Mouse (Mus musculus): ENCODE measurements at regions not wholly inside any gene's neighbourhood (a gene's known extent, or its start where the extent isn't known, plus 50 kb on each side); places are given as distances from the start of the nearest gene placed in this dataset.
"Not testable (repeated sequence)": the region's sequence is repeated elsewhere in the genome, so short reads cannot be mapped to it uniquely, and the experiment has no call there.

DNA sequence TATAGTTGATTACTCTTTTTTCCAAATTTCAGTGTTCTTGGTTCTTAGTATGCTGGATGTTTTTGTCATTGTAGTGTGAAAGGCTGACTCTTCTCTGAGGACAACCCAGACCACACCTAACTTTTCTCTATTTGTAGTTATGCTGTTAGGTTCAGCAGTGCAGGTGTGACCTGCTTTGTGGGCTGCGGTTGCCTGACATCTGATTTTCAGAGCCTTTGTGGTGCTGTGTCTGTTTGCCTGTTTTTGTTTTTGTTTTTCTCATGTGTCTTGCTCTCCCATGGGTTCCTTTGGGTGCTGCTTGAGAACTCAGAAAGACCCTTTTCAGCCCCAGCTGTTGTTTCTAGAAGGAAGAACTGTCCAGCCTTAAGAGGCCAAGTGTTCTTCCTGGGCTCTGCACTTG, 52.0 kb upstream of the Trpm1 start:
- Histone ChIP-seq H3K36me3 (ENCODE audit: control insufficient read depth, insufficient read depth, low read length) (no peaks in the 10 kb centered on the region), H3K4me1 (ENCODE audit: control insufficient read depth, insufficient read depth, low read length) (no peaks in the 10 kb centered on the region)
- WGBS: 97% methylated on average over 1 of the region's 1 CpGs

DNA sequence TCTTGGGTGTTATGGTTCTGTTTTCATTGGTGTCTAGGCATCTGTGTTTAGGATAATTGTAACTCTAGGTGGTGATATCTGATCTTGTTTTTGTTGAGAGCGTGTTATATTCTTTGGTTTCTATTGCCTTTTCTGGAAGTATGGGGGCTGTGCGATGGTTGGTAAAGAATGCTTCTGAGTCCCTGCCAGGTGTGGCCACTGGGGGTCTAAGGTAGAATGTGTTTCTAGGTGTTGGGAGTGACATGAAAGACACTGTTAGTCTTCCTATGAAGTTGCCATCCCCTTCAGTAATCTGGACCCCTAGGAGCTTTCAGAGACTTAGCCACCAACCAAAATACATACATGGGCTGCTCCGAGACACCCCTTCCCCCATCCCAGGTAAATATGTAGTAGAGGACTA, 54.0 kb upstream of the Trpm1 start:
- Histone ChIP-seq H3K27ac (replicated peaks; ENCODE audit: low read depth, low read length) (no peak overlapping the region), H3K4me2 (ENCODE audit: low read depth, low read length) (no peak overlapping the region), H3K36me3 (ENCODE audit: control insufficient read depth, insufficient read depth, low read length) (no peaks in the 10 kb centered on the region), H3K4me1 (ENCODE audit: control insufficient read depth, insufficient read depth, low read length) (no peaks in the 10 kb centered on the region), H3K27me3 (replicated peaks; ENCODE audit: control insufficient read depth, insufficient read depth, low read length) (no peaks in the 10 kb centered on the region), H3K4me3 (ENCODE audit: low read depth, low read length) (no peak overlapping the region), H3K9me3 (ENCODE audit: control insufficient read depth, low read length) (0 out of 2 replicates have a peak, but pooled peaks cover under 1% of the 10 kb centered on the region), H3K9ac (ENCODE audit: low read depth, low read length) (no peak overlapping the region)
- 88% methylated on average over 3 of the region's 3 CpGs for WGBS
- no peak for ATAC-seq (ENCODE audit: low read depth)
- DNase-seq (ENCODE audit: low spot score): no peak

More for the DNA sequence above, 52.0 kb upstream of the Trpm1 start:
- Histone ChIP-seq H3K27ac (replicated peaks; ENCODE audit: low read depth, low read length) (no peak overlapping the region), H3K4me2 (ENCODE audit: low read depth, low read length) (no peak overlapping the region), H3K9me3 (ENCODE audit: control insufficient read depth, low read length) (0 out of 2 replicates have a peak, but pooled peaks cover 5% of the 10 kb centered on the region), H3K4me3 (ENCODE audit: low read depth, low read length) (no peak overlapping the region), H3K9ac (ENCODE audit: low read depth, low read length) (no peak overlapping the region), H3K27me3 (replicated peaks; ENCODE audit: control insufficient read depth, insufficient read depth, low read length) (no peaks in the 10 kb centered on the region)
- ATAC-seq (ENCODE audit: low read depth): no peak
- no peak for DNase-seq (ENCODE audit: low spot score)

DNA sequence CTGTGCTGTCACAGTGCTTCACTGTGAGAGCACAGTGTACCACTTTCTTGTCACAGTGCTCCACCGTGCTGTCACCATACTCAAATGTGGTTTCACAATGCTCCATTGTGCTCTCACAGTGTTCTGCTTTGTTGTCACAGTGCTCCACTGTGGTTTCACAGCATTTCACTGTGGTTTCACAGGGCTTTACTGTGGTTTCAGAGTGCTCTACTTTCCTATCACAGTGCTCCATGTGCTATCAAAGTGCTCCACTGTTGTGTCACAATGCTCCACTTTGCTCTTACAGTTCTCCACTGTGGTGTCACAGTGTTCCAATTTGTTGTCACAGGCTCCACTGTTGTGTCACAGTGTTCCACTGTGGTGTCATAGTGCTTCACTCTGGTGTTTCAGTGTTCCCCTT, 63.6 kb upstream of the Trpm1 start:
- H3K36me3 ChIP-seq (ENCODE audit: control insufficient read depth, insufficient read depth, low read length): no peaks in the 10 kb centered on the region
- no peaks in the 10 kb centered on the region for H3K27me3 ChIP-seq (replicated peaks; ENCODE audit: control insufficient read depth, insufficient read depth, low read length)
- ATAC-seq (ENCODE audit: low read depth) (no peak), DNase-seq (ENCODE audit: low spot score) (no peak)
- no peak overlapping the region for H3K9ac ChIP-seq (ENCODE audit: low read depth, low read length)
- WGBS: 95% methylated on average over 1 of the region's 1 CpGs
- no peak overlapping the region for H3K27ac ChIP-seq (replicated peaks; ENCODE audit: low read depth, low read length)
- H3K4me2 ChIP-seq (ENCODE audit: low read depth, low read length): no peak overlapping the region
- no peaks in the 10 kb centered on the region for H3K4me1 ChIP-seq (ENCODE audit: control insufficient read depth, insufficient read depth, low read length)
- H3K9me3 ChIP-seq (ENCODE audit: control insufficient read depth, low read length): no peaks in the 10 kb centered on the region
- H3K4me3 ChIP-seq (ENCODE audit: low read depth, low read length): no peak overlapping the region

DNA sequence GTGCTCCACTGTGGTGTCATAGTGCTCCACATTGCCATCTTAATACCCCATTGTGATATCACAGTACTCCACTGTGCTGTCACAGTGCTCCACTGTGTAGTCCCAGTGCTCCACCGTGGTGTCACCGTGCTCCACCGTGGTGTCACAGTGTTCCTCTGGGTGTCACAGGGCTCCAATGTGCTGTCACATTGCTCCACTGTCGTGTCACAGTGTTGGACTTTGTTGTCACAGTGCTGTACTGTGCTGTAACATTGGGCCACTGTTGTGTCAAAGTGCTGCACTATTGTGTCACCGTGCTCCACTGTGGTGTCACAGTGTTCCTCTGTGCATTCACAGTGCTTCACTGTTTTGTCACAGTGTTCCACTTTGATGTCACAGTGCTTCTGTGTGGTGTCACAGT, 64.6 kb upstream of the Trpm1 start:
- no peak for DNase-seq (ENCODE audit: low spot score)
- WGBS: 89% methylated on average over 5 of the region's 5 CpGs
- no peaks in the 10 kb centered on the region for H3K27me3 ChIP-seq (replicated peaks; ENCODE audit: control insufficient read depth, insufficient read depth, low read length)
- no peaks in the 10 kb centered on the region for H3K4me1 ChIP-seq (ENCODE audit: control insufficient read depth, insufficient read depth, low read length)
- ATAC-seq (ENCODE audit: low read depth): no peak
- H3K9ac ChIP-seq (ENCODE audit: low read depth, low read length): no peak overlapping the region
- no peak overlapping the region for H3K4me2 ChIP-seq (ENCODE audit: low read depth, low read length)
- no peak overlapping the region for H3K4me3 ChIP-seq (ENCODE audit: low read depth, low read length)
- H3K27ac ChIP-seq (replicated peaks; ENCODE audit: low read depth, low read length): no peak overlapping the region
- H3K9me3 ChIP-seq (ENCODE audit: control insufficient read depth, low read length): no peaks in the 10 kb centered on the region
- no peaks in the 10 kb centered on the region for H3K36me3 ChIP-seq (ENCODE audit: control insufficient read depth, insufficient read depth, low read length)

DNA sequence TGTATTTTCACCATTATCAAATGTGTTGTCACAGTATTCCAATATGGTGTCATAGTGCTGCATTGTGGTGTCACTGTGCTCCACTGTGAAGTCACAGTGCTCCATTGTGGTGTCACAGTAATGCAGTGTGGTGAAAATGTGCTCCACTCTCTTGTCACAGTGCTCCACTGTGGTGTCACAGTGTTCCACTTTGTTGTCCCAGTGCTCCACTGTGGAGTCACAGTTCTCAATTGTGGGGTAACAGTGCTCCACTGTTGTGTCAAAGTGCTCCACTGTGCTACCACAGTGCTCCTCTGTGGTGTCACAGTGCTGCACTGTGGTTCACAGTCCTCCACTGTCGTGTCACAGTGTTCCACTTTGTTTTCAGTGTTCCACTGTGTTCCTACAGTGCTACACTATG, 69.7 kb upstream of the Trpm1 start:
- not testable (repeated sequence) for DNase-seq (ENCODE audit: low spot score); H3K9me3 ChIP-seq (ENCODE audit: control insufficient read depth, low read length); H3K9ac ChIP-seq (ENCODE audit: low read depth, low read length); H3K4me1 ChIP-seq (ENCODE audit: control insufficient read depth, insufficient read depth, low read length); H3K36me3 ChIP-seq (ENCODE audit: control insufficient read depth, insufficient read depth, low read length); H3K27me3 ChIP-seq (replicated peaks; ENCODE audit: control insufficient read depth, insufficient read depth, low read length); ATAC-seq (ENCODE audit: low read depth); H3K4me3 ChIP-seq (ENCODE audit: low read depth, low read length); H3K27ac ChIP-seq (replicated peaks; ENCODE audit: low read depth, low read length); H3K4me2 ChIP-seq (ENCODE audit: low read depth, low read length)
- 50% methylated on average over 1 of the region's 1 CpGs for WGBS

DNA sequence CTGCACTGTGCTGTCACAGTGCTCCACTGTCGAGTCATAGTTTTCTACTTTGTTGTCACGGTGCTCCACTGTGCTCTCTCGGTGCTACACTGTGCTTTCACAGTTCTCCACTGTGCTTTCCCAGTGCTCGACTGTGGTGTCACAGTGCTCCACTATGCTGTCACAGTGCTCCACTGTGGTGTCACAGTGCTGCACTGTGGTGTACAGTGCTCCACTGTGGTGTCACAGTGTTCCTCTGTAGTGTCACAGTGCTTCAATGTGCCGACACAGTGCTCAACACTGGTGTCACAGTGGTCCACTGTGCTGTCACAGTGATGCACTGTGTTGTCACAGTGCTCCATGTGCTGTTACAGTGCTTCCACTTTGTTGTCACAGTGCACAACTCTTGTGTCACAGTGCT, 71.0 kb upstream of the Trpm1 start:
- no peak overlapping the region for H3K4me3 ChIP-seq (ENCODE audit: low read depth, low read length)
- 84% methylated on average over 5 of the region's 5 CpGs for WGBS
- H3K4me1 ChIP-seq (ENCODE audit: control insufficient read depth, insufficient read depth, low read length): no peaks in the 10 kb centered on the region
- H3K4me2 ChIP-seq (ENCODE audit: low read depth, low read length): no peak overlapping the region
- H3K9ac ChIP-seq (ENCODE audit: low read depth, low read length): no peak overlapping the region
- ATAC-seq (ENCODE audit: low read depth) (no peak), DNase-seq (ENCODE audit: low spot score) (no peak)
- no peaks in the 10 kb centered on the region for H3K27me3 ChIP-seq (replicated peaks; ENCODE audit: control insufficient read depth, insufficient read depth, low read length)
- H3K27ac ChIP-seq (replicated peaks; ENCODE audit: low read depth, low read length): no peak overlapping the region
- no peaks in the 10 kb centered on the region for H3K36me3 ChIP-seq (ENCODE audit: control insufficient read depth, insufficient read depth, low read length)
- H3K9me3 ChIP-seq (ENCODE audit: control insufficient read depth, low read length): no peaks in the 10 kb centered on the region

DNA sequence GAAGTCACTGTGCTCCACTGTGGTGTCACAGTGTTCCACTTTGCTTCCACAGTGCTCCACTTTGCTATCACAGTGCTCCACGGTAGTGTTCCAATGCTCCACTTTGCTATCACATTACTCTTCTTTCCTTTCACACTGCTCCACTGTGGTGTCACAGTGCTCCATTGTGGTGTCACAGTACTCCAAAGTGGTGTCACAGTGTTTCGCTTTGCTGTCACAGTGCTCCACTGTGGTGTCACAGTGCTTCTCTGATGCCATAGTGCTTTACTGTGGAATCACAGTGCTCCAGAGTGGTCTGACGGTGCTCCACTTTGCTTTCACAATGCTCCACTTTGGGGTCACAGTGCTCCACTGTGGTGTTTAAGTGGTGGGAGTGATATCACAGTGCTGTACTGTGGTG, 71.4 kb upstream of the Trpm1 start:
- Histone ChIP-seq H3K27me3 (replicated peaks; ENCODE audit: control insufficient read depth, insufficient read depth, low read length) (no peaks in the 10 kb centered on the region), H3K9me3 (ENCODE audit: control insufficient read depth, low read length) (no peaks in the 10 kb centered on the region), H3K4me1 (ENCODE audit: control insufficient read depth, insufficient read depth, low read length) (no peaks in the 10 kb centered on the region), H3K4me3 (ENCODE audit: low read depth, low read length) (no peak overlapping the region), H3K4me2 (ENCODE audit: low read depth, low read length) (no peak overlapping the region), H3K9ac (ENCODE audit: low read depth, low read length) (no peak overlapping the region), H3K36me3 (ENCODE audit: control insufficient read depth, insufficient read depth, low read length) (no peaks in the 10 kb centered on the region), H3K27ac (replicated peaks; ENCODE audit: low read depth, low read length) (no peak overlapping the region)
- ATAC-seq (ENCODE audit: low read depth) (no peak), DNase-seq (ENCODE audit: low spot score) (no peak)
- 92% methylated on average over 3 of the region's 3 CpGs for WGBS

DNA sequence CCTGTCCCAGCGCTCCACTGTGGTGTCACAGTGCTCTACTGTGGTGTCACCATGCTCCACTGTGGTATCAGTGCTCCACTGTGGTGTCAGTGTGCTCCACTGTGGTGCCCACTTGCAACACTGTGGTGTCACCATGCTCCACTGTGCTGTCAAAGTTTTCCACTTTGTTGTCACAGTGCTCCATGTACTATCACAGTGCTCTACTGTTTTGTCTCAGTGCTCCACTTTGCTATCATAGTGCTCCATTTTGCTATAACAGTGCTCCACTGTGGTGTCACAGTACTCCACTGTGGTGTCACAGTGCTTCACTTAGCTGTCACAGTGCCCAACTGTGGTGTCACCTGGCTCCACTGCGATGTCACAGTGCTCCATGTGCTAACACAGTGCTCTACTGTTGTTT, 72.0 kb upstream of the Trpm1 start:
- Histone ChIP-seq H3K36me3 (ENCODE audit: control insufficient read depth, insufficient read depth, low read length) (no peaks in the 10 kb centered on the region), H3K9me3 (ENCODE audit: control insufficient read depth, low read length) (no peaks in the 10 kb centered on the region), H3K27ac (replicated peaks; ENCODE audit: low read depth, low read length) (no peak overlapping the region), H3K27me3 (replicated peaks; ENCODE audit: control insufficient read depth, insufficient read depth, low read length) (no peaks in the 10 kb centered on the region), H3K4me3 (ENCODE audit: low read depth, low read length) (no peak overlapping the region), H3K4me1 (ENCODE audit: control insufficient read depth, insufficient read depth, low read length) (no peaks in the 10 kb centered on the region), H3K4me2 (ENCODE audit: low read depth, low read length) (no peak overlapping the region), H3K9ac (ENCODE audit: low read depth, low read length) (no peak overlapping the region)
- DNase-seq (ENCODE audit: low spot score) (no peak), ATAC-seq (ENCODE audit: low read depth) (no peak)
- 86% methylated on average over 2 of the region's 2 CpGs for WGBS

DNA sequence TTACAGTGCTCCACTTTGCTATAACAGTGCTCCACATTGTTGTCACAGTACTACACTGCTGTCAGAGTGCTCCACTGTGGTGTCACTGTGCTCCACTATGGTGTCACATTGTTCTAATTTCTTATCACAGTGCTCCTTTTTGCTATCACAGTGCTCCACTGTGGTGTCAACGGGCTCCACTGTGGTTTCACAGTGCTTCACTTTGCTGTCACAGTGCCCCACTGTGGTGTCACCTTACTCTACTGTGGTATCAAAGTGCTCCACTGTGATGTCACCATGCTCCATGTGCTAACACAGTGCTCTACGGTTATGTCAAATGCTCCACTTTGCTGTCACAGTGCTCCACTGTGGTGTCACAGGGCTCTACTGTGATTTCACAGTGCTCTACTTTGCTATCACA, 72.6 kb upstream of the Trpm1 start:
- no peak overlapping the region for H3K4me3 ChIP-seq (ENCODE audit: low read depth, low read length)
- H3K9ac ChIP-seq (ENCODE audit: low read depth, low read length): no peak overlapping the region
- H3K27me3 ChIP-seq (replicated peaks; ENCODE audit: control insufficient read depth, insufficient read depth, low read length): no peaks in the 10 kb centered on the region
- no peaks in the 10 kb centered on the region for H3K4me1 ChIP-seq (ENCODE audit: control insufficient read depth, insufficient read depth, low read length)
- no peak for DNase-seq (ENCODE audit: low spot score)
- ATAC-seq (ENCODE audit: low read depth): no peak
- H3K9me3 ChIP-seq (ENCODE audit: control insufficient read depth, low read length): no peaks in the 10 kb centered on the region
- H3K36me3 ChIP-seq (ENCODE audit: control insufficient read depth, insufficient read depth, low read length): no peaks in the 10 kb centered on the region
- H3K27ac ChIP-seq (replicated peaks; ENCODE audit: low read depth, low read length): no peak overlapping the region
- WGBS: 79% methylated on average over 2 of the region's 2 CpGs
- no peak overlapping the region for H3K4me2 ChIP-seq (ENCODE audit: low read depth, low read length)
